Mouse (Mus musculus): ENCODE data around the gene Ap1m2. TPM values are rescaled to one million over a fixed set of nuclear protein-coding genes. Genes with fewer than 3 reads are reported as not detected.

Gene Ap1m2
- polyA plus RNA-seq, 1 experiment from 2014 or later = 3.3 TPM

GRCm38 (mm10) chr9:21322211-21322916, 10.2 kb upstream of the Ap1m2 start:
- WGBS = 80% methylated on average over 19 of the region's 19 CpGs
- no peaks in the 10 kb centered on the region for H3K27me3 ChIP-seq
- peak overlapping the region; percentile 70; the same call in 1 of the 2 replicates for H3K4me3 ChIP-seq (replicated peaks)
- H3K9ac ChIP-seq = peak overlapping the region; percentile 75; the same call in 1 of the 2 replicates
- 0 out of 2 replicates have a peak, but pooled peaks cover 3% of the 10 kb centered on the region for H3K36me3 ChIP-seq (replicated peaks)
- ATAC-seq (ENCODE audit: low FRiP score) = no peak
- H3K27ac ChIP-seq = no peak overlapping the region
- no peaks in the 10 kb centered on the region for H3K9me3 ChIP-seq
- peak overlapping the region; percentile 89 for H3K4me2 ChIP-seq
- peaks cover 15% of the 10 kb centered on the region for H3K4me1 ChIP-seq

- Histone ChIP-seq H3K4me2 (peak overlapping the region; percentile 89), H3K9me3 (no peaks in the 10 kb centered on the region), H3K4me1 (peaks cover 15% of the 10 kb centered on the region), H3K27me3 (no peaks in the 10 kb centered on the region), H3K9ac (peak overlapping the region; percentile 75), H3K27ac (no peak overlapping the region), H3K4me3 (replicated peaks) (peak overlapping the region; percentile 70), H3K36me3 (replicated peaks) (0 out of 2 replicates have a peak, but pooled peaks cover under 1% of the 10 kb centered on the region)
- no peak for ATAC-seq (ENCODE audit: low FRiP score)
- 15% methylated on average over 6 of the region's 6 CpGs for WGBS
Measured at GRCm38 (mm10) chr9:21321513-21321835, 9.3 kb upstream of the Ap1m2 start.

GRCm38 (mm10) chr9:21320619-21321512, 8.7 kb upstream of the Ap1m2 start, which contains the start of gene Slc44a2:
TSS of gene Slc44a2 (plus strand) at chr9:21320698.
- H3K4me2 ChIP-seq = peak within 1 kb of the TSS; percentile 89
- no peaks in the 10 kb centered on the region for H3K9me3 ChIP-seq
- no peaks in the 10 kb centered on the region for H3K36me3 ChIP-seq (replicated peaks)
- peaks cover 15% of the 10 kb centered on the region for H3K4me1 ChIP-seq
- H3K4me3 ChIP-seq (replicated peaks) = peak within 1 kb of the TSS; percentile 70
- H3K27ac ChIP-seq = peak within 1 kb of the TSS; percentile 53
- no peaks in the 10 kb centered on the region for H3K27me3 ChIP-seq
- peak; percentile 95 for ATAC-seq (ENCODE audit: low FRiP score)
- peak within 1 kb of the TSS; percentile 75 for H3K9ac ChIP-seq
- WGBS = 1% methylated on average over 52 of the region's 52 CpGs

DNA sequence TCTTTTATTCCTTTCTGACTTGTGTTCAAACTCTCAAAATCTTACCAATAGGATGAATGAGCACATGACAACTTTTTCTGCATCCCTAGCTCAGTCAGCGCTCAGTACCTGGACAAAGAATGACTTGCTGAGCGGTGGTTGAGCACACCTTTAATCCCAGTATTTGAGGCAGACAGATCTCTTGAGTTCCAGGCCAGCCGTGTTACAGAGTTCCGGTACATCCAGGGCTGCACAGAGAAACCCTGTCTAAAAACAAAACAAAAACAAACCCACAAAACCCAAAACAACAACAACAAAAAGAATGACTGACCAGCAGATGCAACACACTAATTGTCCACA, 8.1 kb upstream of the Ap1m2 start:
- Histone ChIP-seq H3K36me3 (replicated peaks) (no peaks in the 10 kb centered on the region), H3K4me1 (peaks cover 15% of the 10 kb centered on the region), H3K9ac (peak overlapping the region; percentile 75), H3K27me3 (no peaks in the 10 kb centered on the region), H3K4me2 (peak overlapping the region; percentile 89), H3K4me3 (replicated peaks) (peak overlapping the region; percentile 70), H3K27ac (0 out of 2 replicates have a peak overlapping the region, but pooled peaks have one; percentile 53), H3K9me3 (no peaks in the 10 kb centered on the region)
- ATAC-seq (ENCODE audit: low FRiP score) = no peak
- 27% methylated on average over 4 of the region's 4 CpGs for WGBS

GRCm38 (mm10) chr9:21319503-21319902, 7.4 kb upstream of the Ap1m2 start:
- Histone ChIP-seq H3K4me1 (peaks cover 15% of the 10 kb centered on the region), H3K9me3 (no peaks in the 10 kb centered on the region), H3K4me2 (no peak overlapping the region), H3K4me3 (replicated peaks) (no peak overlapping the region), H3K27me3 (0 out of 2 replicates have a peak, but pooled peaks cover 5% of the 10 kb centered on the region), H3K36me3 (replicated peaks) (no peaks in the 10 kb centered on the region), H3K9ac (no peak overlapping the region), H3K27ac (no peak overlapping the region)
- 93% methylated on average over 4 of the region's 4 CpGs for WGBS
- no peak for ATAC-seq (ENCODE audit: low FRiP score)

DNA sequence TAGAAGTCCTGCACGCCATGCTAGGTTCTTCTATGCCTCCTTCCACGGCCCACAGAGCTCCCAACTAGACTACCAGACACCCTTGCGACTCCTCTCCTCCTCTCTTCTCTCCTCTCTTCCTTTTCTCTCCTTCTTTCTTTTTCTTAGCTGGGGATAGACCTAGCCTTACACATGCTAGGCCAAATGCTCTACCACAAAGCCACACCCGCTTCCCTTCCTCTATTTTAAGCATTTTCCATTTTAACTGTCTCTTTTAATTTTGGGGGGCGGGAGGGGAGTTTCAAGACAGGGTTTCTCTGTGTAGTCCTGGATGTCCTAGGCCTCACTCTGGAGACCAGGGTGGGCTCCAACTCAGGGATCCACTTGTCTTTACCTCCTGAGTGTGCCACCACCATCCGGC, 6.7 kb upstream of the Ap1m2 start:
- ATAC-seq (ENCODE audit: low FRiP score) = no peak
- Histone ChIP-seq H3K27ac (no peak overlapping the region), H3K36me3 (replicated peaks) (no peaks in the 10 kb centered on the region), H3K9ac (no peak overlapping the region), H3K27me3 (0 out of 2 replicates have a peak, but pooled peaks cover 5% of the 10 kb centered on the region), H3K4me1 (peaks cover 15% of the 10 kb centered on the region), H3K4me2 (no peak overlapping the region), H3K9me3 (no peaks in the 10 kb centered on the region), H3K4me3 (replicated peaks) (no peak overlapping the region)
- 96% methylated on average over 6 of the region's 6 CpGs for WGBS

DNA sequence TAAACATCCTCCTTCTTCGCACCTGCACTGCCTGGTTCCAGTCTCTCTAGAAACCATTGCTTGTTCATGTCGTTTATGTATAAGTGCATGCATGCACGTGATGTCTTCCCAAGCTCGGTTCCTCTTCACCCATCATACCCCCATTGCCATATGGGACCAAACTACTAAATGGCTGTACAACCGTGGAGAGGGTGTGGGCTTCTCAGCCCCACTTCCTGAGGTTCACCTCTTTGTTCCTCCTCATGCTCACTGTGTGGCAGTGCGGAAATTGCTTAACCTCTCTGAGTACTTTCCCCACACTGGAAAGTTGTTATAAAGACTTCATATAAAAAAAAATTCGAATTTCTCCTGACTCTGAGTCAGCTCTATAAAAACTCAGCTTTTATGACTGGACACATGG, 4.6 kb upstream of the Ap1m2 start:
- Histone ChIP-seq H3K27ac (no peak overlapping the region), H3K27me3 (peaks cover 16% of the 10 kb centered on the region), H3K4me1 (peaks cover 12% of the 10 kb centered on the region), H3K9me3 (no peaks in the 10 kb centered on the region), H3K4me3 (replicated peaks) (no peak overlapping the region), H3K36me3 (replicated peaks) (no peaks in the 10 kb centered on the region), H3K9ac (no peak overlapping the region), H3K4me2 (no peak overlapping the region)
- ATAC-seq (ENCODE audit: low FRiP score) = no peak
- 76% methylated on average over 7 of the region's 7 CpGs for WGBS

- H3K9ac ChIP-seq = no peak overlapping the region
- no peaks in the 10 kb centered on the region for H3K9me3 ChIP-seq
- H3K4me1 ChIP-seq = peaks cover 6% of the 10 kb centered on the region; the same call in 1 of the 2 replicates
- H3K36me3 ChIP-seq (replicated peaks) = no peaks in the 10 kb centered on the region
- ATAC-seq (ENCODE audit: low FRiP score) = no peak
- no peak overlapping the region for H3K4me2 ChIP-seq
- H3K4me3 ChIP-seq (replicated peaks) = no peak overlapping the region
- WGBS = 66% methylated on average over 5 of the region's 5 CpGs
- peaks cover 24% of the 10 kb centered on the region for H3K27me3 ChIP-seq
- no peak overlapping the region for H3K27ac ChIP-seq
Measured at GRCm38 (mm10) chr9:21315421-21315820, 3.3 kb upstream of the Ap1m2 start.

DNA sequence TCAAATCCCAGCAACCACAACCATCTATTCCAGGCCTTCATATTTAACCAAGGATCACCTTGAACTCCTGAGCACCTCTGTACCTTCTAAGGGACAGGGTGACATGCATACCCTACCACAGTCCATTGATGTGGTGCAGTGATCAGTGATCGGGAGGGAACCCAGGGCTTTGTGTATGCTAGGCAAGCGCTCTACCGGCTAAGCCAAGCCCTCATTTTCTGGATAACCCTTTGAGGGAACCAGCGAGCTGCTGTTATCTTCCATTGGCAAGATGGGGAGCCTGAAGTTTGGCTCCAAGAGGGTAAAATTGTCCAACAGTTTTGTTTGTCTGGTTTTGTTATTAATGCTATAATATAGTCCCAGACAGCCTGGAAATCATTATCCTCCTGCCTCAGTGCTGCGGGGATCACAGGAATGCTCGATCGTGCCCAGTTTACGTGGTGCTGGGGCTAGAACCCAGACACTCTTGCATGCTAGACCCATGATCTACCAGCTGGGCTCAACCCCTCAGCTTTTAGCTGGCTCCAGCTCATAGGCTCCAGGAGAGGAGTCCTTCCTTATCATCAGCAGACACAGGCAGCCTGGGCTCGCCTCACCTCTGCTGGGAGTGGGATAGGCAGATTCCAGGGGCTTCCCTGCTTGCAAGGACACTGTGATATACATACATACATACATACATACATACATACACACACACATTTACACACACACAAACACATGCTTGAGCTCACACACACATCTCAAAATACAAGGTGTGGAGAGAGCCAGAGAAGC, 2.4 kb upstream of the Ap1m2 start:
- ATAC-seq (ENCODE audit: low FRiP score) = no peak
- no peaks in the 10 kb centered on the region for H3K36me3 ChIP-seq (replicated peaks)
- WGBS = 90% methylated on average over 9 of the region's 9 CpGs
- no peak overlapping the region for H3K4me2 ChIP-seq
- no peak overlapping the region for H3K27ac ChIP-seq
- no peak overlapping the region for H3K4me3 ChIP-seq (replicated peaks)
- H3K9me3 ChIP-seq = no peaks in the 10 kb centered on the region
- no peak overlapping the region for H3K9ac ChIP-seq
- peaks cover 6% of the 10 kb centered on the region; the same call in 1 of the 2 replicates for H3K4me1 ChIP-seq
- peaks cover 24% of the 10 kb centered on the region for H3K27me3 ChIP-seq

- 7% methylated on average over 11 of the region's 11 CpGs for WGBS
- Histone ChIP-seq H3K27me3 (peaks cover 24% of the 10 kb centered on the region), H3K27ac (no peak overlapping the region), H3K36me3 (replicated peaks) (no peaks in the 10 kb centered on the region), H3K4me2 (no peak overlapping the region), H3K9ac (no peak overlapping the region), H3K4me3 (replicated peaks) (no peak overlapping the region), H3K4me1 (peaks cover 6% of the 10 kb centered on the region; the same call in 1 of the 2 replicates), H3K9me3 (no peaks in the 10 kb centered on the region)
- 0 out of 2 replicates have a peak, but pooled peaks have one; percentile 36 for ATAC-seq (ENCODE audit: low FRiP score)
Measured at GRCm38 (mm10) chr9:21313394-21313793, 1.3 kb upstream of the Ap1m2 start.

DNA sequence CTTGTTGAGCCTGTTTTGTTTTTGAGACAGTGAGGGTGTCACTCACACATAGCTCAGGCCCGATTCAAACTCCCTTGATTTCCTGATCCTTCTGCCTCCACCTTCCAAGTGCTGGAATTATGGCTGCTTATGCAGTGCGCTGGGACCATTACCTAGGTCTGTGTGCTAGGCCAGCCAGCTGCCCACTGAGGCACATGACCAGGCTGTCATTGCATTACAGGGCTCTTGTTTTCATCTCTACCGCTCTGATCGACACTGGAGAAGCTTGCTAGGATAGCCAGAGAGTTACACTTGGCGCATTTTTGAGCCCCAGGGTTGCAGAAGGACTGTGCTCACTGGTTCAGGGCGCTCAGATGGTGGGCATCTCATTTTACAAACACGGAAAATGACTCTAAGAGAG, 442 bp downstream of the Ap1m2 start:
- Histone ChIP-seq H3K36me3 (replicated peaks) (no peaks in the 10 kb centered on the region), H3K4me3 (replicated peaks) (no peak overlapping the region), H3K27me3 (peaks cover 24% of the 10 kb centered on the region), H3K4me1 (peaks cover 6% of the 10 kb centered on the region; the same call in 1 of the 2 replicates), H3K9me3 (no peaks in the 10 kb centered on the region), H3K4me2 (no peak overlapping the region), H3K27ac (no peak overlapping the region), H3K9ac (no peak overlapping the region)
- no peak for ATAC-seq (ENCODE audit: low FRiP score)
- WGBS = 23% methylated on average over 7 of the region's 7 CpGs

Data from forebrain, embryonic 12.5 days (tissue).